In genomic region chr9:107541005-107541404, GRCm38 (mm10) we compare ENCODE assay signal across 8 mouse cellular contexts. TPM values are rescaled to one million over a fixed set of nuclear protein-coding genes. Genes with fewer than 3 reads are reported as not detected.
DNase-seq lines count a peak whose midpoint lies in the region; ATAC-seq and TF ChIP-seq lines count a peak whose summit lies in the region.

No protein-coding gene starts in this region.

- H3K27me3 ChIP-seq in intestine, postnatal 0 days (replicated peaks; ENCODE audit: control insufficient read depth, insufficient read depth, low read length), result no peaks in the 10 kb centered on the region
- H3K27me3 ChIP-seq in neural tube, embryonic 13.5 days, result no peaks in the 10 kb centered on the region

- H3K36me3 ChIP-seq in intestine, postnatal 0 days (ENCODE audit: control insufficient read depth, insufficient read depth), result peaks cover 38% of the 10 kb centered on the region
- peaks cover 56% of the 10 kb centered on the region for H3K36me3 ChIP-seq in neural tube, embryonic 13.5 days

- no peak for ATAC-seq in intestine, postnatal 0 days
- ATAC-seq in neural tube, embryonic 13.5 days (ENCODE audit: low read depth), result 0 out of 2 replicates have a peak, but pooled peaks have one; percentile 1
- no peak for ATAC-seq in monocyte, adult 5-6 weeks (replicated peaks; ENCODE audit: insufficient number of reproducible peaks, low FRiP score, low TSS enrichment, poor library complexity, severe bottlenecking)

- no peak overlapping the region for H3K9ac ChIP-seq in intestine, postnatal 0 days (ENCODE audit: low read depth, low read length)
- H3K9ac ChIP-seq in neural tube, embryonic 13.5 days, result peak overlapping the region; percentile 82

- intact Hi-C loops in left cerebral cortex, adult 2 months (cut with DNase I), result no loop called here

- no peaks in the 10 kb centered on the region for H3K9me3 ChIP-seq in intestine, postnatal 0 days (ENCODE audit: control insufficient read depth)
- H3K9me3 ChIP-seq in neural tube, embryonic 13.5 days, result no peaks in the 10 kb centered on the region

- WGBS in intestine, postnatal 0 days, result 31% methylated on average over 10 of the region's 10 CpGs
- WGBS in neural tube, embryonic 13.5 days, result 33% methylated on average over 10 of the region's 10 CpGs

- peak overlapping the region; percentile 95 for H3K4me3 ChIP-seq in left cerebral cortex, adult 2 months
- H3K4me3 ChIP-seq in embryonic fibroblast, embryonic 13.5 days (ENCODE audit: insufficient read depth, low read length), result peak overlapping the region; percentile 62
- peak overlapping the region; percentile 69; the same call in 1 of the 2 replicates for H3K4me3 ChIP-seq in intestine, postnatal 0 days (ENCODE audit: low read depth, low read length)
- peak overlapping the region; percentile 65 for H3K4me3 ChIP-seq in neural tube, embryonic 13.5 days

- peaks cover 8% of the 10 kb centered on the region; the same call in 1 of the 2 replicates for H3K4me1 ChIP-seq in embryonic fibroblast, embryonic 13.5 days (ENCODE audit: control insufficient read depth, insufficient read depth, low read length)
- H3K4me1 ChIP-seq in intestine, postnatal 0 days (replicated peaks; ENCODE audit: control insufficient read depth, insufficient read depth, low read length), result peaks cover 6% of the 10 kb centered on the region
- H3K4me1 ChIP-seq in neural tube, embryonic 13.5 days (replicated peaks), result peaks cover 59% of the 10 kb centered on the region

- H3K27ac ChIP-seq in left cerebral cortex, adult 2 months, result peak overlapping the region; percentile 95
- no peak overlapping the region for H3K27ac ChIP-seq in embryonic fibroblast, embryonic 13.5 days (ENCODE audit: insufficient read depth, low read length)
- H3K27ac ChIP-seq in intestine, postnatal 0 days (ENCODE audit: low read depth, low read length), result no peak overlapping the region
- H3K27ac ChIP-seq in neural tube, embryonic 13.5 days (replicated peaks), result no peak overlapping the region

- DNase-seq in left cerebral cortex, adult 2 months (ENCODE audit: extremely low spot score in 1 of 2, low spot score in 2 of 2), result no peak
- DNase-seq in left cerebral cortex, adult 9 months (ENCODE audit: low spot score in 2 of 2), result no peak
- no peak for DNase-seq in spleen, postnatal 10 days (ENCODE audit: low spot score in 2 of 2)
- DNase-seq in adrenal gland, postnatal 4 days (ENCODE audit: low spot score in 2 of 2), result no peak

- peak overlapping the region; percentile 85 for H3K4me2 ChIP-seq in intestine, postnatal 0 days (replicated peaks; ENCODE audit: low read depth)
- H3K4me2 ChIP-seq in neural tube, embryonic 13.5 days, result peak overlapping the region; percentile 91

- no peak for TF ChIP-seq CTCF in left cerebral cortex, adult 2 months (IDR thresholded peaks at IDR 0.05)
- no peak for TF ChIP-seq CTCF in embryonic fibroblast, embryonic 13.5 days (IDR thresholded peaks at IDR 0.05; ENCODE audit: borderline replicate concordance, insufficient read depth, low read length)
- no peak for TF ChIP-seq CTCF in intestine, postnatal 0 days (IDR thresholded peaks at IDR 0.05; ENCODE audit: low read depth)

- TF ChIP-seq POLR2A in embryonic fibroblast, embryonic 13.5 days (IDR thresholded peaks at IDR 0.05; ENCODE audit: low read depth, low read length), result no peak

RNA-seq across cellular contexts. Expression of gene Cyb561d2, which starts 1.0 kb away (rescaled TPM):
- 10 to 100 TPM; 14.7 to 16.7 TPM for total RNA-seq in left cerebral cortex, adult 2 months (2021)
- 14.4 and 18.3 TPM in 2 replicates for polyA plus RNA-seq in embryonic fibroblast, embryonic 13.5 days (2011; ENCODE audit: insufficient read length, low read depth, missing spikeins)
- polyA plus RNA-seq in intestine, postnatal 0 days (2015; fragmentation: Nextera tagmentation; extraction: Ambion mirVana), result 36.3 and 38.9 TPM in 2 replicates
- 33.0 and 40.1 TPM in 2 replicates for polyA plus RNA-seq in neural tube, embryonic 13.5 days (2015; fragmentation: Nextera tagmentation; extraction: Ambion mirVana)
- total RNA-seq in monocyte, adult 5-6 weeks (2017), result 8.0 to 27.2 TPM (median 14.4 TPM) in 3 replicates
- total RNA-seq in adrenal gland, postnatal 4 days (2021), result 10 to 100 TPM; 19.2 to 21.7 TPM

RNA-seq across cellular contexts. Expression of gene Nprl2, which starts 1.0 kb away (rescaled TPM):
- 10 to 100 TPM; 39.7 to 48.3 TPM for total RNA-seq in left cerebral cortex, adult 2 months (2021)
- 16.7 and 18.9 TPM in 2 replicates for polyA plus RNA-seq in embryonic fibroblast, embryonic 13.5 days (2011; ENCODE audit: insufficient read length, low read depth, missing spikeins)
- 20.0 and 20.7 TPM in 2 replicates for polyA plus RNA-seq in intestine, postnatal 0 days (2015; fragmentation: Nextera tagmentation; extraction: Ambion mirVana)
- 66.7 and 73.7 TPM in 2 replicates for polyA plus RNA-seq in neural tube, embryonic 13.5 days (2015; fragmentation: Nextera tagmentation; extraction: Ambion mirVana)
- total RNA-seq in monocyte, adult 5-6 weeks (2017), result 17.4 to 20.5 TPM (median 18.7 TPM) in 3 replicates
- total RNA-seq in adrenal gland, postnatal 4 days (2021), result 10 to 100 TPM; 18.8 to 19.6 TPM

RNA-seq across cellular contexts. Expression of gene Zmynd10, which starts 6.1 kb away (rescaled TPM):
- total RNA-seq in left cerebral cortex, adult 2 months (2021), result 1 to 10 TPM; 3.8 to 4.7 TPM
- polyA plus RNA-seq in embryonic fibroblast, embryonic 13.5 days (2011; ENCODE audit: insufficient read length, low read depth, missing spikeins), result 0.79 TPM in 1 of 2 replicates, not detected in the other
- 4.0 and 5.0 TPM in 2 replicates for polyA plus RNA-seq in intestine, postnatal 0 days (2015; fragmentation: Nextera tagmentation; extraction: Ambion mirVana)
- 1.2 and 1.3 TPM in 2 replicates for polyA plus RNA-seq in neural tube, embryonic 13.5 days (2015; fragmentation: Nextera tagmentation; extraction: Ambion mirVana)
- 3.2 to 4.0 TPM in 2 of 3 replicates, not detected in the other for total RNA-seq in monocyte, adult 5-6 weeks (2017)
- total RNA-seq in adrenal gland, postnatal 4 days (2021), result 1 to 10 TPM in 1 of 2 experiments, under 1 TPM in 1; 0.71 to 1.6 TPM

RNA-seq across cellular contexts. Expression of gene Tmem115, which starts 7.3 kb away (rescaled TPM):
- 10 to 100 TPM; 35.3 to 35.6 TPM for total RNA-seq in left cerebral cortex, adult 2 months (2021)
- 21.4 and 26.1 TPM in 2 replicates for polyA plus RNA-seq in embryonic fibroblast, embryonic 13.5 days (2011; ENCODE audit: insufficient read length, low read depth, missing spikeins)
- 36.3 and 38.0 TPM in 2 replicates for polyA plus RNA-seq in intestine, postnatal 0 days (2015; fragmentation: Nextera tagmentation; extraction: Ambion mirVana)
- polyA plus RNA-seq in neural tube, embryonic 13.5 days (2015; fragmentation: Nextera tagmentation; extraction: Ambion mirVana), result 43.4 and 44.4 TPM in 2 replicates
- 19.0 to 26.5 TPM (median 21.7 TPM) in 3 replicates for total RNA-seq in monocyte, adult 5-6 weeks (2017)
- 10 to 100 TPM; 40.8 to 44.6 TPM for total RNA-seq in adrenal gland, postnatal 4 days (2021)

RNA-seq across cellular contexts. Expression of gene Rassf1, which starts 10.3 kb away (rescaled TPM):
- 10 to 100 TPM; 19.7 to 20.5 TPM for total RNA-seq in left cerebral cortex, adult 2 months (2021)
- 72.6 and 86.5 TPM in 2 replicates for polyA plus RNA-seq in embryonic fibroblast, embryonic 13.5 days (2011; ENCODE audit: insufficient read length, low read depth, missing spikeins)
- polyA plus RNA-seq in intestine, postnatal 0 days (2015; fragmentation: Nextera tagmentation; extraction: Ambion mirVana), result 44.3 and 48.0 TPM in 2 replicates
- polyA plus RNA-seq in neural tube, embryonic 13.5 days (2015; fragmentation: Nextera tagmentation; extraction: Ambion mirVana), result 35.4 and 39.0 TPM in 2 replicates
- total RNA-seq in monocyte, adult 5-6 weeks (2017), result 67.8 to 117 TPM (median 83.9 TPM) in 3 replicates
- total RNA-seq in adrenal gland, postnatal 4 days (2021), result 10 to 100 TPM; 34.9 to 37.6 TPM
